Mouse (Mus musculus) right cerebral cortex, adult 2 months (tissue): ENCODE data around the gene Slc12a7.

Experiments
- DNase-seq, 2 experiments: peaks; one replicate each; pipeline ENCODE4 v3.0.0; 2021 to 2022; ENCODE audit warnings: low spot score in 2 of 2

Gene Slc12a7

DNA sequence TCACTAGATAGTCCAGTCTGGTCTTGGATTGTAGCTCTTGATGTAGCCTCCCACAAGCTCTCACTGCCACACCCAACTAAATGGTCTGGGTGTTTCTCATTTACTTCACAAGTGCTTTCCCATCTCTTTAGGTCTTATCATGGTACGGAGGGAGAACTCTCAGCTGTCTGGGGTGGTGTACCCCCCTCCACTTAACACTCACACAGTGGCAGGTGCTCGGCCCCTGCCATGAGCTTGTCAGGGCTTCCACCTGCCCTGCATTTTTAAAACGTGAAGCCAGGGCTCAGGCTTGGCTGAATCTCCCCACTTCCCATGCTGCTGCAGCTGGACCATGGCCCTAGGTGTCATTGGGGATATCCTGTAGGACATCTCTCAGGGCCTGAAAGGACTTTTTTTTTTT, 86.0 kb downstream of the Slc12a7 start:
- no peak for DNase-seq

DNA sequence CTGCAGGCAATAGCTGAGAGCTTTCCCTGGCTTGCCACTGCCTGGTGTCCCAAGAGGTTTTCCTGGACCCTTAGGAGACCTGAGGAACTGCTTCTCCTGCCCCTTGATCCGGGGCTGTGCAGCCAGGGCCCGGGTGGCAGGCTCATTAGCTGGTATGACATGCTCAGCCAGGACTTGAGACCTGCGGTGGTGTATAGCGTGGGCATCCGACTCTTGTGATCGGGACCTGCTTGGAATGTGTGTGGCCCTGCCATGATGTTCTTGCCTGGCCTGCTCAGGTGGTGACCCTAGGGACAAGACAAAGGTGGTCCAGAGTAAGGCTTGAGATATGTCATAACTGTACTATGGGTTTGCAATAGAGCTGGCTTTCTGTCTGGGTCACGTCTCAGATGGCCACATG, 88.4 kb downstream of the Slc12a7 start:
- no peak for DNase-seq

- peak; percentile 52 to 67 for DNase-seq
Measured at GRCm38 (mm10) chr13:73822187-73822800, 89.4 kb downstream of the Slc12a7 start.

DNA sequence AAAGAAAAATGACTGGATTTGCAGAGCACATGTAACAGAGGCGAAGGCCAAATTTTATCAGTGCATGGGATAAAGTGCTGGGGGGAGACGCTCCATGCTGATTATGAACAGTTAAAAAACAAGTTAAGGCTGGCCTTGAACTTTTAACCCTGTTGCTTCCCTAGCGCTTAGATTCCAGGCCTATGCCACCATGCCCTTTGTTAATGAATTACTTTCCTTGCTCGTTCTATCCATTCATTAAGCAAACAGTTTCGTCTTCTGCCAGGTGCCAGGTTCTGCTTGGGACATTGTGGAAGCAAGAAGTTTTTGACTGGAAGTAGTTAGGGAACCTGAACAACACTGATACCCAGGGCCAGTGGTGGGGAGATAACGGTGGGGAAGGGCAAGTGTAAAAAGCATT, 90.8 kb downstream of the Slc12a7 start:
- DNase-seq, result no peak

DNA sequence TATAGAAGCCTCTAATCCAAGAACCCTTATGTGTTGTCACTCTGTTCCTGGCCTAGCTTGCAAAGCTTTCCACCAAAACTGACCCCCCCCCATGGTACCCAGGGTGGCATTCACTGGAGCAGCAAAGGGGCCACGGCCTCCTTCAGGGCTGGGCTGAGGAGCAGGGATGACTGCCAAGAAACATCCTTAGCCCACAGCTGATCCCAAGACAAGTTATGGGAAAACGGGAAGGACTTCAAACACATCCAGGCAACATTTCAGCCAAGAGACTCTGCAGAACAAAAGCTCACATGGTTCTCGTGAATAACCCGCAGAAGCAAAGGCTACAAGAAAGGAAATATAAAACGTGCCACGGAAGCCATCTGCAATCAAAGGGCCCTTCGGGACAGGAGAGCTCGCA, 94.3 kb downstream of the Slc12a7 start:
- DNase-seq, result no peak

- peak; percentile 65 to 79 for DNase-seq
Measured at GRCm38 (mm10) chr13:73831486-73831885, 98.6 kb downstream of the Slc12a7 start.

GRCm38 (mm10) chr13:73833809-73834208, 100.9 kb downstream of the Slc12a7 start:
- no peak for DNase-seq

- no peak for DNase-seq
Measured at GRCm38 (mm10) chr13:73835791-73836190, 102.9 kb downstream of the Slc12a7 start.

DNA sequence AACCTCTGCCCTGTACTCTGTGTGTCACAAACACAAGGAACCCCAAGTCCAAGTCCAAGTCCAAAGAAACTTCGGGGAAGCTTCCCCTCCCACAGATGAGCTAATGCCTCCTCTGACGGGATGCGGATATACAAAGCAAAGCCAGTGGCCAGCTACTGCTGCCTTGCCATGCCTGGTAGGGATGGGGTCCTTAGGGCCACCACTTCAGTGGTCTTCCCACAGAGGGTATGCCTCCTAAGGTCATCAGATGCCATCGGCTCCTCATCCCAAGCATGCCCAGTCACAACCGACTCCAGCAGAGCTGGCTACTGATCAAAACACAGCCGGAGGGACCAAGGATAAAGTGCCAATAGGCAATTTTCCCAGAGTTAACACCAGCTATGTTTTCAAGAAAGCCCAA, 103.6 kb downstream of the Slc12a7 start:
- no peak for DNase-seq

DNA sequence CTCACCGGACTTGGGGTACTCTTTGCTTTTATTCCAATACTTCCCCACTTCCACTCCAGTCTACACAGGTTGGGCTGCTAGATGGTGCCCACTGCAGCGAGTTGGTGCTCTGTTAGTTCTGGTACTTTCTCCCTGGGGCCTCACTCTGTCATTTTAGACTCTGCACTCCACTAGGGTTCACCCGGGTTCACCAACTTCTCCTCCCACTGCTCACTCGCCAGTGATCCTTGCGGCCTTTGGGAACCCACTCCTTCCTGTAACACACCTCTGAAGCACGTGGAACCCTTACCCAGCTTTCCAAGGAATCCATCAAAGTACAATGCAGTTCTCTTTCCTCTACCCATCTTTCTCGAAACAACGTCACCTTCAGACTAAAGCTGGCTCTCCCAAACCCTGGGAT, 104.8 kb downstream of the Slc12a7 start:
- no peak for DNase-seq

- no peak for DNase-seq
Measured at GRCm38 (mm10) chr13:73839137-73839548, 106.2 kb downstream of the Slc12a7 start.

GRCm38 (mm10) chr13:73839740-73840139, 106.8 kb downstream of the Slc12a7 start:
- DNase-seq, result no peak

DNA sequence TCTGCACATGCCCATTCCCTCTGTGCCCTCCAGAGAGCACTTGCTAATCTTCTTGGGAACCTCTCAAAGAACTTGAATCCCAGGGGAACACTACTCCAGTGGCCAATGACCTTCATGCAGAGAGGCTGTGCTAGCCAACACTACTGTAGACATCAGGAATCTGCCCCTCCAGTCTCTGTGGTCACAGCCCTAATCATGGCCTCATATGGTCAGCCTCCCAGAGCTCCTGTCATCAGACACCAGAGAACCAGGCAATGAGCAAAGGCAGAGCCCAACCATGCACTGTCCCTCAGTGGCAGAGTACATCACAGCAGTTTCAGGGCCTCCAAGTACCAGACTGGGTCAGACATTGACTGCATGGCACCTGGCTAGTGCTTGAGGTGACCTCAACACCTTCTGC, 109.8 kb downstream of the Slc12a7 start:
- no peak for DNase-seq

DNA sequence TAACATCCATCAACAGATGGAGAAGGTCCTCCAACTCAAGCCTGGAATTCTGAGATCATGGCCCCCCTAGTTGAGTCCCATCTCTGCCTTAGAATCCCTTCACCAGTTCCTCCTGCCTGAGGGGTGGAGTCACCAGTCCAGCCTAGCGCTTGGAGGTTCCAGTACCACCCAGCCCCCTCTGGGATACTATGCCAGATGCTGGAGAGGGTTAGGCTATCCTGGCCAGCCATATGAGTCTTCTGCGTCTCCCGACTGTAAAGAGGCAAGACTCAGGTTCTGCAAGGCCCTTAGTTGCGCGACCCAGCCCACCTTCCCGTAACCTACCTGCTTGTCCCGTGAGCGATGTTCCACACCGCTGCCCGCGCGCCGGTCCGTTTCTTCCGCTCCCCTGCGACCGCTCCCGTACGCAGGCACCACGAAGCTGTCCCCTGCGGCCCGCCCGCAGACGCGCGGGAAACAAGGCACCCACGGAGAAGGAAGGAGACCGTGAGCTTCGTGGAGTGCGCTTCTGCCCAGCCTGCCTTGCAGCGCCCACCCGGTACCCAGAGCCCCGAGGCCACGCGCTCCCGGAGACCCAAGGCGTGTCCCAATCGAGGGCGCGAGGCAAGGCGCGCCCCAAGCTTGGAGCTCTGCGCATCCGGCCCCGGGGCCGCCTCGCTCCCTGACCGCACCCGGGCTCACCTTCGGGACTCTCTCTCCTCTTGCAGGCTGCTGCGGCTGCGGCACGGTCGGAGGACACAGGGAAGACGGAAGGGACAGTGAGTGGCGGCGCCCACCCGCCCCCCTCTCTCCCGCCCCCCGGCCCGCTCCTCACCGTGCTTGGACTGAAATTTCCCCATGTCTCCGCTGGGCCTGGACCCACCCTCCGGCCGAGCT, 113.9 kb downstream of the Slc12a7 start:
- peak in 1 of 2 experiments; percentile 10 for DNase-seq

GRCm38 (mm10) chr13:73847465-73847836, 114.6 kb downstream of the Slc12a7 start, which contains the start of gene Nkd2:
Gene Nkd2 (minus strand): TSS chr13:73847631.
- DNase-seq, result peak; percentile 69 to 83
